Mouse (Mus musculus) testis, adult 2 months (tissue): ENCODE measurements around the gene Ccdc113.

Experiments
- CTCF ChIP-seq: fragments of 200-500 bp; IDR thresholded peaks from 2 replicates; pipeline ENCODE4 v1.5.1; 2012; ENCODE audit warnings: low read depth, mild to moderate bottlenecking, inconsistent platforms, low read length, moderate library complexity; ENCODE audit not compliant: control insufficient read depth, insufficient read depth, insufficient replicate concordance
- POLR2A ChIP-seq: fragments of 200-500 bp; IDR thresholded peaks from 2 replicates; pipeline ENCODE4 v1.6.1; 2012; ENCODE audit warnings: low read depth, mild to moderate bottlenecking, inconsistent platforms, low read length, moderate library complexity; ENCODE audit not compliant: control insufficient read depth

DNA sequence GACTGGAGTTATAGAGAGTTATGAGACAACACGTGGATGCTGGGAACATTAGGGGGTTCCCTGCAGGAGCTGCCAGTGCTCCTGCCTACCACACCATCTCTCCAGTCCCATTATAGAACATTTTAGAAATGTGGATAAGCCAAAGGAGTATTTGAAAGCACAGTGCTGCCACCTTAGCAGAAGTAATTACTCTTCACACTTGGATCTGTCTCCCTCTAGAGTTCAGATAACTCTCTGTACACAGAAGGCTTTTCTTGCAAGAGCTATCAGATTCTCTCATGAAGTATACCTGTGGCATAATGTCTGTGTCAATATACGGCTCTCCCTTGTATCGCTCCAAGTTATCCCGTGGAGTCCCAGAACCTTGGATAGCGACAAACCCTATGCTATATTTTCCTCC lies 5.6 kb downstream of the Ccdc113 start:
- TF ChIP-seq CTCF (no peak), POLR2A (no peak)
